Mouse (Mus musculus) embryonic fibroblast, embryonic 13.5 days (primary cell): Measurements from ENCODE around the gene Acr. TPM values are rescaled to one million over a fixed set of nuclear protein-coding genes. Genes with fewer than 3 reads are reported as not detected.

Experiments used
- H3K27ac ChIP-seq: 2 replicates; pipeline ENCODE4 v1.5.1; 2012; ENCODE audit warnings: low read length, control low read depth, inconsistent platforms; ENCODE audit not compliant: insufficient read depth
- H3K4me1 ChIP-seq: 2 replicates; pipeline ENCODE4 v1.6.1; 2011; ENCODE audit warnings: low read length; ENCODE audit not compliant: control insufficient read depth, insufficient read depth
- H3K4me3 ChIP-seq: 2 replicates; pipeline ENCODE4 v1.5.1; 2011; ENCODE audit warnings: mild to moderate bottlenecking, control low read depth, low read length; ENCODE audit not compliant: insufficient read depth
- CTCF ChIP-seq: IDR thresholded peaks from 2 replicates; pipeline ENCODE4 v1.5.1; 2011; ENCODE audit warnings: mild to moderate bottlenecking, control low read depth, low read length, moderate library complexity, borderline replicate concordance; ENCODE audit not compliant: insufficient read depth
- POLR2A ChIP-seq: IDR thresholded peaks from 2 replicates; pipeline ENCODE4 v1.6.1; 2011; ENCODE audit warnings: low read depth, mild to moderate bottlenecking, control low read depth, low read length, moderate library complexity
- polyA plus RNA-seq: library from polyadenylated mRNA; stranded (reverse); fragments of >200 nt; gene quantifications from 2 replicates; pipeline ENCODE4 v1.2.4, GENCODE M21; 2011; ENCODE audit warnings: low read depth; ENCODE audit not compliant: missing spikeins, insufficient read length

Acr gene
- polyA plus RNA-seq, 1 experiment, result not detected

DNA sequence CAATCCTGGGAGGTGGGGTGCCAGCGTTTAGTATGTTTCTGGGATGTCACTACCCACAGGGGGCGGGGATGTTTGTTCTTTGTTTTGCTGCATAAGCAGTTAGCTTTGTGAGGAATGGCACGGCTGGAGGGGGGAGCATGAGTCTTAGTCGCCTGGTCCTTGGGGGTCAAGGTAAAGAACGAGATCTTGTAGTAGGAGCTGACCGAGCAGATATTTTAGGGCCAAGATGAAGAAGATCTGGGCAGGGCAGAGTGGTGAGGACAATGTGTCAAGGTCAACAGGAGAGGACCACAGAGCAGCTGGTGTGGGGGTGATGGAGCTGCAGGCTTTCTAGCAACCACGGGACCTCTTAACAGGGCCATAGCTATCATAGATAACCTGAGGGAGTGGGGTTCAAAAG, 40.7 kb upstream of the Acr start:
- Histone ChIP-seq H3K4me1 (no peaks in the 10 kb centered on the region), H3K4me3 (no peak overlapping the region), H3K27ac (no peak overlapping the region)
- TF ChIP-seq CTCF, result no peak
- no peak for TF ChIP-seq POLR2A

DNA sequence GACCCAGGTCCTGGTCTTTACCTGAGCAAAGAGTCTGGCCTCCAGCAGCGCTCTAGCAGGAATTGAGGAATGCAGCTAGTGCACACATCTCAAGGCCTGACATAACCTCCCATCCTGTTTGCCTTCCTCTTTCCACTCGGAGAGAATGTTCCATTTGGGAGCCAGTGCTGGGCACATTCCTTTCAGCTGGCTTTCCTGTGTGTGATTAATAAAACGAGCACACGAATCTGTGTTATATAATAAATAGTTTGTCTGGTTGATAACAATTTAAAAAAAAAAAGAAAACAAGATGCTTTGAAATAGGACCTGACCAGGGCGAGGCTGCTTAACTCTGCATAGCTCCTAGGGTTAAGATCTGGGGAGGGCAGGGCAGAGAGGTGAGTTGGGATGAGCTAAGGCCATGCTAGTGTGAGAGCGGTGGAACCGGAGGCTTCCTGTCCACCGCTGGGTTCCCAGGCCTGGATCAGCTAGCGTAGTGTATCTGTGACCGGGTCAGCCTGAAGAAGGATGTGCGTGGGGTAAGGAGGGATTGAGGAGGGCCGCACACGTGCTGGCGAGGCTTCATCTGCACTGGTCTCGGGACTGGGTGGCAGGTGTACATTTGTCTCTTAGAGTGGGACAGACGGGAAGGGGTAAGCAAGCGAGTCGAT, 39.8 kb upstream of the Acr start:
- H3K27ac ChIP-seq, result no peak overlapping the region
- no peaks in the 10 kb centered on the region for H3K4me1 ChIP-seq
- no peak overlapping the region for H3K4me3 ChIP-seq
- TF ChIP-seq CTCF (no peak), POLR2A (no peak)

DNA sequence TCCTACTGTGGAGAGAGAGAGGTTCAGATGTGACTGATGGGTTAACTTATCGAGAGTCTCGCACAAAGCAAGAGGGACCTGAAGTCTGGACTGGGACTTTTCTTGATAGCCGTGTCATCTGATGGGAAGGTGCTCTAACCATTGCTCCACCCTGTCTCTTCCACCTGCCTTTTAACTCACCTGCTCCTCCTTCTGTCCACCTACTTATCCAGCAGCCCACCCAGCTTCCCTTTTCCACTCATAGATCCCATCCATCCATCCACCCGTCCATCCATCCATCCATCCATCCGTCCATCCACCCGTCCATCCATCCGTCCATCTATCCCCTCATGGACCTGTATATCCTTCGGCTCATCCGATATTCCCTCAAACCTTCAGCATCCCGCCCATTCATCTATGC, 39.2 kb upstream of the Acr start:
- Histone ChIP-seq H3K27ac (no peak overlapping the region), H3K4me1 (no peaks in the 10 kb centered on the region), H3K4me3 (no peak overlapping the region)
- no peak for TF ChIP-seq CTCF
- no peak for TF ChIP-seq POLR2A

DNA sequence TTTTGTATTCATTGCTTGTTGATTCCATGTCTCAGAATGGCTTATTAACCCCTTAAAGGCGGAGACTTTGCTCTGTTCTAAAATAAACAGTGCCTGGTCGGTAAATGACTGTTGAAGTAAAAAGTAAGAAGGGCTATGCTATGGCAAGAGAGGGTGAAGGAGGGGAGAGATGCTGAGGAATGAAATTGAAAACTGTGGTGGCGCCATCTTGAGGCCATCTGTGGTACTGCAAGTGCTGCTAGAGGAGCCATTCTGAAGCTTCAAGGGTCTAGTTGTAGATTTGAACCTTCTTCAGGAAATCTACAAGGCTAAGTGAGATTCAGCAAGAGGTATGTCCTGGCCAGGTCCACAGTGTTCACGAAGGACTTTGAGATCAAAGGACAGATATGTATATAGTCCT, 37.8 kb upstream of the Acr start:
- Histone ChIP-seq H3K4me3 (no peak overlapping the region), H3K27ac (no peak overlapping the region), H3K4me1 (no peaks in the 10 kb centered on the region)
- TF ChIP-seq POLR2A (no peak), CTCF (peak; percentile 53; the same call in 1 of the 2 replicates)

DNA sequence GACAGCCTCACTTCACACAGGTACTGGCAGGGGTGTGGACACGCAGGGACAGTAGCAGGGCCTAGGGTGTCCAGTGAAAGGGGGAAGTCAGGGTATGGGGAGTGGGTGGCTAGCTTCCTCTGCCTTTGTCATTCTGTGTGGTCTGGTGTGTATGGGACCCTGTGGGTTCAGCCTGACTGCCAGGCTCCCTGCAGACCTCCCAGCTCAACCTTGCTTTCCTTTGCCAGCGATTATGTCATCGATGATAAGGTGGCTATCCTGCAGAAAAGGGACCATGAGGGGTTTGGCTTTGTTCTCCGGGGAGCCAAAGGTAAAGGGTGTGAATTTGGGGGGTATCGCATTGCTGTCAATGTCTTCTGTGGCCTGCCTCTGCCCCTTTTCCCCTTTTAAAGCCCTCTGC, 36.7 kb upstream of the Acr start:
- no peak overlapping the region for H3K4me3 ChIP-seq
- TF ChIP-seq CTCF (no peak), POLR2A (no peak)
- H3K27ac ChIP-seq, result no peak overlapping the region
- H3K4me1 ChIP-seq, result no peaks in the 10 kb centered on the region

DNA sequence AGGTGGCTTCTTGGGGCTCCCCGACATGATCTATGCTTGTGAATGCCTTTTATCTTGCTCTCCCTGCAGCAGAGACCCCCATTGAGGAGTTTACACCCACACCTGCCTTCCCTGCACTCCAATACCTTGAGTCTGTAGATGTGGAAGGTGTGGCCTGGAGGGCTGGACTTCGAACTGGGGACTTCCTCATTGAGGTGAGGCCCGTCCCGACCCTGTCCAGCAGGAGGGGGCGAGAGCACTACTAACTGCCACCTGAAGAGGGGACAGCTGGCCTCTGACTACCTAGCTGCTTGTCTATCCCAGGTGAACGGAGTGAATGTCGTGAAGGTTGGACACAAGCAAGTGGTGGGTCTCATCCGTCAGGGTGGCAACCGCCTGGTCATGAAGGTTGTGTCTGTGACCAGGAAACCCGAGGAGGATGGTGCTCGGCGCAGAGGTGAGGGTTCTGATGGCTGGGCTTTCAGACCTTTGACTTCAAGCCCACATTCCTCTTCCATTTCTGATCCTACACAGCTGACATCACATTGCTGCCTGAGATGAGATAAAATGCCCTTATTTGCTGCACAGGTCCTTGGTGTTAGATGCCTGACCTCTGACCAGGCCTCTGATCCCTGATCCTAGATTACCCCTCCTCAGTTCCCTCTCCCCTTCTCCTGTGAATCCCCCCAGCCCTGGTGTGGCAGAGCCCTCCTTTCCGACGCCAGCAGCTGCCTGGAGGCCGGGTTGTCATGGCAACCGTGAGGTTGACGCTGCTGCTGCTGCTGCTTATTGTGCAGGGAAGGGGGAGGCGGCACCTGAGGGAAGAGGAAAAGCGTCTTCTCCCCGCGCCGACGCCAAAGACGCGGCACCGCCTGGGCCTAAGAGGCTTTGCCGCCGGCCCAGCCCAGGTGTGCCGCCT, 35.9 kb upstream of the Acr start:
- Histone ChIP-seq H3K4me1 (no peaks in the 10 kb centered on the region), H3K27ac (no peak overlapping the region), H3K4me3 (no peak overlapping the region)
- no peak for TF ChIP-seq CTCF
- no peak for TF ChIP-seq POLR2A

DNA sequence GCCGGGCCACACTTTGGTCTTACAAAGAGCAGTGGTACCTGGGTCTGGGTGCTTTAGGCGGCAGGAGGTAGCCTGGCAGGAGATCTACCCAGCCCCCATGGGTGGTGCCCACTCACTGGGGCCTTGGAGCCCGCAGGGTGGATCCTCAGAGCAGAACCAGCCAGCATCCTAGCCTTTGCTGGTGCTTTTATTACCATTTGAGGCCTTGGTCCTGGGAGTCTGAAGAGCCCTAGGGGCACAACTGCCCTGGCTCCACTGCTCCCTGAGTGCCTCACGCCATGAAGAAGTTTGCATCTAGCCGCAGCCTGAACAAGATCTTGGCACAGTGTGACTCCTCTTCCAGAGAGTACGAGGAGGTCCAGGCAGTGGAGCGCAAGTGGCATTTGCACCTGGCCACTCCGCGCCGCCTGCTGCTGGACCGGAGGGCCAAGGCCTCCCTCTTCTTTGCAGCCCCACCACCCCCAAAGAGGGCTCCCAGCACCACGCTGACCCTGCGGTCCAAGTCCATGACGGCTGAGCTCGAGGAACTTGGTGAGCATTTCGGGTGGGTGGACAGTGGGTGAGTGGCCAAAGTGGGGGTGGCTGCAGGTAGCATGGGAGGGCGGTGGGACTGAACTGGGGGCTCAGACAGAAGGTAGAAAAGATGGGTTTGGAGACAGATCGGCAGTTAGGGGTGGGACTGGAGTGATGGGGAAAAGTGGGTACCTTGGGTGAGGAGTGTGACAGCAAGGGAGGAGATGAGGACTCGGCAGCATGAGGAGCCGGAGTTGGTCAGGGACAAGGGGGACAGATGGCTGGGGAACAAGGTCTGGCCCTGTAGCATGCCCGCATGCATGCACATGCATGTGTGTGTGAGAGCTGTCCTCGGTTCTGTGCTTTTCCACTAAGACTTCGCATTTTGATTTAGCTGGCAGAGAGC, 34.9 kb upstream of the Acr start:
- no peak overlapping the region for H3K27ac ChIP-seq
- no peak overlapping the region for H3K4me3 ChIP-seq
- TF ChIP-seq POLR2A (no peak), CTCF (no peak)
- no peaks in the 10 kb centered on the region for H3K4me1 ChIP-seq

DNA sequence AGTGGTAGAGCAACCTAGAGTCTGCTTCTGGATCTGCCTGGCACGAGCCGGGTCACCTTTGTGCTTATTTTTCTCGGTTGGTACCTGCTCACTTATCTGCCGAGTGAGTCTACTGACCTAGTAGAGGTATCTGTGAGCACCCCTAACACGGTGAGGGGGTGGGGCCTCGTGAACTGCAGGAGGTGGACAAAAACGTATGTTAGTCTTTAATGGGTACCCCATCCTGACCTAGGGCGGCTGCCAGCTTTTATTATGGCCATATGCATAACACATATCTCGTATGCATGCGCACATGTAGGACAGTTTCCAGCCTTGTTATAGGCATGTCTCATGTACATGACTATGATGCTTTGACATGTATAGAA, 34.3 kb upstream of the Acr start:
- no peak for TF ChIP-seq POLR2A
- TF ChIP-seq CTCF, result no peak
- no peaks in the 10 kb centered on the region for H3K4me1 ChIP-seq
- no peak overlapping the region for H3K27ac ChIP-seq
- H3K4me3 ChIP-seq, result no peak overlapping the region

DNA sequence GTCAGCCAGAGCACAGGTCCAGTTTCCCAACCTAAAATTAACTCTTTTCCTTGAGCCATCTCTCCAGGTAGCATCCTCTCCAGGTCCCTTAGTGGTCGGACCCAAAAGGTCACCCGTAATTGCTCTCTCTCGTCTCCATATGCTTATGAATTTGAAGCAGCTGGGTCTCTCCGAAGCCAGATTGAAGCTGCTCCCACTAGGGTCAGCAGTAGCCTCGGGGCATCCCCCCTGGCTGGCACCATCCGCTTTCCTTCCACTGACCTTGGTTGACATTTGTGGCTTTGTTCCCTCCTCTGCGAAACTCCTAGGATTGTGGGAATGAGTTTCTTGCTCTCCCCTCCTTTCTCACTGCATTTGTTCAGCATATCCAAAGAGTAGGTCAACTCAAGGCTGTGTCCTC, 24.0 kb upstream of the Acr start:
- TF ChIP-seq POLR2A (no peak), CTCF (no peak)
- Histone ChIP-seq H3K4me1 (no peaks in the 10 kb centered on the region), H3K27ac (no peak overlapping the region), H3K4me3 (no peak overlapping the region)

DNA sequence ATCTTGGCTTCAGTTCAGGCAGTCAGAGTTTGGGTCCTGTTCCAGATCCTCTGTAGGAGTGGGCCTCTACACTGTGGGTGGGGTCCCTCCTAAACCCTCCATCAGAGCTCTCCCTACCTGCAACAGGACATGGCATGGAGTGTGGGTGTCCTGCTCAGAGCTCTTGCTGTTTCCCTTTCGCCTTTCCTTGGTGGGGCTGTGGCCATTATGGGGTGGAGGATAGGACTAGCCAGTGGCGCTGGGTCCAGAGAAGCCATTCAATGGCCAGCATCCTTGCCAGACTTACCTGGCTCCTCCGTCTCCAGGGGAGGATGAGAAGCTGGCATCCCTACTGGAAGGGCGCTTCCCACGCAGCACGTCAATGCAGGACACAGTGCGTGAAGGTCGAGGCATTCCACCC, 20.8 kb upstream of the Acr start:
- no peak overlapping the region for H3K4me3 ChIP-seq
- no peak overlapping the region for H3K27ac ChIP-seq
- H3K4me1 ChIP-seq, result no peaks in the 10 kb centered on the region
- TF ChIP-seq CTCF (no peak), POLR2A (no peak)
